Mouse (Mus musculus): ENCODE results near the gene Lonp2. TPM values are rescaled to one million over a fixed set of nuclear protein-coding genes. Genes with fewer than 3 reads are reported as not detected.

Lonp2 gene
- polyA plus RNA-seq, 1 experiment from 2014 or later: 76.8 TPM

DNA sequence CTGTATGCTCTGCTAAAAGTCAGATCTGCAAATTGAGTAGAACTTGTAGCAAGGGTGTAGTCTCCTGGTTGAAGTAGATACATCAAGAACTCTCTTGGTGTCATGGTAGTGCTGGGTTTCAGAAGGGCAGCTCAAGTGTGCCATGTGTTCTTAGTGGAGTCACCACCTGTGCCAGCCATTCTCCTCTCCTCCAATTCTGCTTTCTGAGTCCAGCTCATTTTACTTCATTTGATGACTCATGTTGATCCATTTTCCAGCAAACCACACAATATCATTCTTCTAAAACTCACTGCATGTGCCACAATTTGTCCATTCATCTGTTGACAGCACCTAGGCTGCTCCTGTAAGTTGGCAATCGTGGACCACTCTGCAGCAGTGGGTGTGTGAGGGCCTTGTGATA lies 68.3 kb downstream of the Lonp2 start:
- no peak overlapping the region for H3K9ac ChIP-seq (ENCODE audit: low read length)
- no peak for ATAC-seq (ENCODE audit: low FRiP score)
- WGBS: 97% methylated on average over 1 of the region's 1 CpGs
- H3K36me3 ChIP-seq (ENCODE audit: control insufficient read depth, insufficient read depth, low read length): no peaks in the 10 kb centered on the region
- no peaks in the 10 kb centered on the region for H3K4me1 ChIP-seq (ENCODE audit: control insufficient read depth, insufficient read depth, low read length)
- no peaks in the 10 kb centered on the region for H3K27me3 ChIP-seq (ENCODE audit: control insufficient read depth, insufficient read depth, low read length)
- no peak overlapping the region for H3K4me2 ChIP-seq
- no peak for DNase-seq (ENCODE audit: low spot score, missing footprints)
- H3K27ac ChIP-seq (ENCODE audit: low read depth, low read length): no peak overlapping the region
- H3K4me3 ChIP-seq (ENCODE audit: low read depth, low read length): no peak overlapping the region
- H3K9me3 ChIP-seq (ENCODE audit: control insufficient read depth, low read length): no peaks in the 10 kb centered on the region

DNA sequence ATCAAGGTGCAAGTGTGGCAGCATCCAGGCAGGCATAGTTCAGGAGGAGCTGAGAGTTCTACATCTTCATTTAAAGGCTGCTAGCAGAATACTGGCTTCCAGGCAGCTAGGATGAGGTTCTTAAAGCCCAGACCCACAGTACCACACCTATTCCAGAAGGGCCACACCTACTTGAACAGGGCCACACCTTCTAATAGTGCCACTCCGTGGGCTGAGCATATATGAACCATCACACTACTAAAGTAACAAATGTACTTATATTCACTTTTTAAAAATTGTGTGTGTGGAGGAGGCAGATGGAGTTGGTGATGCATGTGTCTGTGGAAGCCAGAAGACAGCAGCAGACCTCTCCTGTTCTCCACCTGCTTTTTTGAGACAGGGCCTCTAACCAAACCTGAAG lies 70.2 kb downstream of the Lonp2 start:
- 80% methylated on average over 1 of the region's 1 CpGs for WGBS
- Histone ChIP-seq H3K4me1 (ENCODE audit: control insufficient read depth, insufficient read depth, low read length) (no peaks in the 10 kb centered on the region), H3K9ac (ENCODE audit: low read length) (no peak overlapping the region), H3K36me3 (ENCODE audit: control insufficient read depth, insufficient read depth, low read length) (no peaks in the 10 kb centered on the region), H3K27ac (ENCODE audit: low read depth, low read length) (no peak overlapping the region), H3K4me3 (ENCODE audit: low read depth, low read length) (no peak overlapping the region), H3K4me2 (no peak overlapping the region), H3K9me3 (ENCODE audit: control insufficient read depth, low read length) (no peaks in the 10 kb centered on the region), H3K27me3 (ENCODE audit: control insufficient read depth, insufficient read depth, low read length) (no peaks in the 10 kb centered on the region)
- ATAC-seq (ENCODE audit: low FRiP score) (no peak), DNase-seq (ENCODE audit: low spot score, missing footprints) (no peak)

DNA sequence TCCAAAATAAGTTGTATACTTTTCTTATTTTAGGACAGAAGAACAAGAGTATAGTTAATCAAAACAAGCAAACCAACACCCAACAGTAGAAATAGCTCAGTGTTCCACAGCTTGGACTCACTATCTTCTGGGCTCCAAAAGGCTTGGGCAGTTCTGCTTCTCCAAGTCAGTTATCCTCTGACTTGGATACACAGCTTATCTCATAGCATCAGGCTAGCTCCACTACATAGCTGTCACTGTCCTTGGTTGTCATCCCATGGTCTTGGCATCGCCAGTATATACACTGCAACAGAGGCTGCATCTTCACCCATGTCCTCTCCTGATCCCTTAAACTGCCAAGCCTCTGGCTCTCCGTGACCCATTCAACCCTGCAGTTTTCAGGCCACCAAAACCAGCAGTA lies 71.9 kb downstream of the Lonp2 start:
- H3K9me3 ChIP-seq (ENCODE audit: control insufficient read depth, low read length): no peaks in the 10 kb centered on the region
- DNase-seq (ENCODE audit: low spot score, missing footprints): no peak
- WGBS: 91% methylated on average over 2 of the region's 2 CpGs

DNA sequence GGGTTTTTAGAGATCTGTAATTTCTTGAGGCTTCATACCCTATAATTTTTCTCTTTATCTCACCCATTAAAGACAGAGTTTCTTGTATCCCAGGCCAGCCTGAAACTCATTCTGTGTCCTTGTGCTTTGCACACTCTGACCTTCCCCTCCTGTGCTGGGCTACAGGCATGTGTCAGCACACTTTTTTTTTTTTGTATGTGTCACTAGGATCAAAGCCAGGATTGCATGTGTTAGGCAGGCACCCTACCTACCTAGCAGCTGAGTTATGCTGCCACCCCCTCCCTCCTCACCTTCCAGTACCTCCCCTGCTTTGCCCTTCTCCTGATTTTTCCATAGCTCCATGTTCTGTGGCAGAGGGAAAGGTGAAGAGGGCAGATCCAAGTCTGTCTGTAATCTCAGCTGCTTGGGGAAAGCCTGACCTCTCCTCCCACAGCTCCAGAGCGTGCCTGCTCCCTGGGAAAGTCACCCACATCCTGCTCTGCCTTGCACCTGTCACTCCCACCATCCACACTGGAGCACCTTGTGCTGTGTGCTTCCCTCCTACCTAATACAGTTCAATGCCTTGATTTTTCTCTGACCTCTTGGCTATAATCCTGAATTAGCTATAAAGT lies 75.1 kb downstream of the Lonp2 start:
- Histone ChIP-seq H3K27me3 (ENCODE audit: control insufficient read depth, insufficient read depth, low read length) (no peaks in the 10 kb centered on the region), H3K4me3 (ENCODE audit: low read depth, low read length) (no peak overlapping the region), H3K9ac (ENCODE audit: low read length) (no peak overlapping the region), H3K27ac (ENCODE audit: low read depth, low read length) (no peak overlapping the region), H3K36me3 (ENCODE audit: control insufficient read depth, insufficient read depth, low read length) (no peaks in the 10 kb centered on the region), H3K4me2 (no peak overlapping the region), H3K4me1 (ENCODE audit: control insufficient read depth, insufficient read depth, low read length) (no peaks in the 10 kb centered on the region), H3K9me3 (ENCODE audit: control insufficient read depth, low read length) (no peaks in the 10 kb centered on the region)
- no peak for DNase-seq (ENCODE audit: low spot score, missing footprints)
- WGBS: 65% methylated on average over 1 of the region's 1 CpGs
- no peak for ATAC-seq (ENCODE audit: low FRiP score)

More for the DNA sequence above, 71.9 kb downstream of the Lonp2 start:
- no peaks in the 10 kb centered on the region for H3K4me1 ChIP-seq (ENCODE audit: control insufficient read depth, insufficient read depth, low read length)
- no peaks in the 10 kb centered on the region for H3K27me3 ChIP-seq (ENCODE audit: control insufficient read depth, insufficient read depth, low read length)
- no peak overlapping the region for H3K27ac ChIP-seq (ENCODE audit: low read depth, low read length)
- H3K36me3 ChIP-seq (ENCODE audit: control insufficient read depth, insufficient read depth, low read length): no peaks in the 10 kb centered on the region
- no peak for ATAC-seq (ENCODE audit: low FRiP score)
- no peak overlapping the region for H3K9ac ChIP-seq (ENCODE audit: low read length)
- no peak overlapping the region for H3K4me2 ChIP-seq
- no peak overlapping the region for H3K4me3 ChIP-seq (ENCODE audit: low read depth, low read length)

DNA sequence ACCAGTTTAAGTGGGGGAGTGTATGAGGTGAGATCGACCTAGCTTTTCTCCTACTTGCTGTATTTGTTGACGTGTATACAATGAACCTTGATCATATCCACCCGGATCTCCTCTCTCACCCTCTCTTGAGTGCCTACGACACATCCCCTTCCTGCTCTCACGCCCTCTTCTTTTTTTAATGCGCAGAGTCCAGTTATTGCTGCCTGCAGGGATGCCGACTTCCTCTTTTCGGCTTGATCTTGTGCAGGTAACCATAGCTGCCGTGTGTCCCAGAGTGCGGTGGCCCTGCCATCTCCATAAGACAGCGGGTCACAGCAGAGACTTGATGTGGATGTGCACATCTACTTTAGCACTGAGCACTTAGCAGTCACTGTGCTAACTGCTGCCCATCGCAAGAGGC lies 75.6 kb downstream of the Lonp2 start:
- Histone ChIP-seq H3K9me3 (ENCODE audit: control insufficient read depth, low read length) (no peaks in the 10 kb centered on the region), H3K27ac (ENCODE audit: low read depth, low read length) (no peak overlapping the region), H3K9ac (ENCODE audit: low read length) (no peak overlapping the region), H3K4me2 (no peak overlapping the region), H3K4me1 (ENCODE audit: control insufficient read depth, insufficient read depth, low read length) (no peaks in the 10 kb centered on the region), H3K36me3 (ENCODE audit: control insufficient read depth, insufficient read depth, low read length) (no peaks in the 10 kb centered on the region), H3K27me3 (ENCODE audit: control insufficient read depth, insufficient read depth, low read length) (no peaks in the 10 kb centered on the region), H3K4me3 (ENCODE audit: low read depth, low read length) (no peak overlapping the region)
- DNase-seq (ENCODE audit: low spot score, missing footprints) (no peak), ATAC-seq (ENCODE audit: low FRiP score) (no peak)
- 92% methylated on average over 12 of the region's 12 CpGs for WGBS

DNA sequence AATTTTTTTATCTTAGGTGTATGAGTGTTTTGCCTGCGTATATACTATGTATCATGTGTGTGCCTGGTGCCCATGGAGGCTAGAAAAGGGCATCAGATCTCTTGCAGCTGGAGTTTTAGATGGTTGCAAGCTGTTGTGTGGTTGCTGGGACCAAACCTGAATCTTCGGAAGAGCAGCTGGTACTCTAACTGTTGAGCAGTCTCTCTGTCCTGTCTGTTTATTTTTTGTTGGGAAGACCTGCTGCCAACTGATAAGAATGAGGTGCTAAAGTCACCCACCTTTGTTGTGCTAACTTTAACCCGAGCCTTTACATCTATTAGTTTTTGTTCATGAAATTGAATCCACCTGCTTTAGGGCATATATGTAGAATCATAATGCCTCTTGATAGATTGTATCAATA lies 78.6 kb downstream of the Lonp2 start:
- no peak overlapping the region for H3K4me3 ChIP-seq (ENCODE audit: low read depth, low read length)
- H3K9me3 ChIP-seq (ENCODE audit: control insufficient read depth, low read length): no peaks in the 10 kb centered on the region
- H3K4me2 ChIP-seq: no peak overlapping the region
- H3K9ac ChIP-seq (ENCODE audit: low read length): no peak overlapping the region
- no peaks in the 10 kb centered on the region for H3K4me1 ChIP-seq (ENCODE audit: control insufficient read depth, insufficient read depth, low read length)
- no peaks in the 10 kb centered on the region for H3K36me3 ChIP-seq (ENCODE audit: control insufficient read depth, insufficient read depth, low read length)
- WGBS: 87% methylated on average over 3 of the region's 3 CpGs
- ATAC-seq (ENCODE audit: low FRiP score): no peak
- no peak for DNase-seq (ENCODE audit: low spot score, missing footprints)
- H3K27me3 ChIP-seq (ENCODE audit: control insufficient read depth, insufficient read depth, low read length): no peaks in the 10 kb centered on the region
- no peak overlapping the region for H3K27ac ChIP-seq (ENCODE audit: low read depth, low read length)

DNA sequence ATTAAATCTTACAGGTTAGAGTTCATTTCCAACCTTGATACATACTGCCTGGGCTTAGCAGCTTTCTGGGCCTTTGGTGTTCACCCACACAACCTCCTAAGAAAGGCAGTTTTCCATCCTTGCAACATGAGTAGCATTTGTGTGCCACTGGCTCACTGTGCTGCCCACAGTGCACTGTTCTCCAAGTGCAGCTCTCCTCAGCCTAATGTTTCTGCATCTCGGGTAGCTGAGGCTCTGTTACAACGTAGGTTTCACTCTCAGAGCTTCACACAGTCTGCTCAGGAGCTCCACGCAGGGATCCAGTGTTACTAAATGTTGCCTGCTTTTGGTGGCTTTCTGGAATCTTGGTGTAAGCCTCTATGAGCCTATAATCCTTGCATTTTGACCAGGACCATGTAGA lies 81.5 kb downstream of the Lonp2 start:
- H3K4me3 ChIP-seq (ENCODE audit: low read depth, low read length): no peak overlapping the region
- DNase-seq (ENCODE audit: low spot score, missing footprints) (peak; percentile 37), ATAC-seq (ENCODE audit: low FRiP score) (no peak)
- no peaks in the 10 kb centered on the region for H3K9me3 ChIP-seq (ENCODE audit: control insufficient read depth, low read length)
- no peak overlapping the region for H3K9ac ChIP-seq (ENCODE audit: low read length)
- H3K4me2 ChIP-seq: no peak overlapping the region
- H3K36me3 ChIP-seq (ENCODE audit: control insufficient read depth, insufficient read depth, low read length): no peaks in the 10 kb centered on the region
- H3K27ac ChIP-seq (ENCODE audit: low read depth, low read length): no peak overlapping the region
- H3K4me1 ChIP-seq (ENCODE audit: control insufficient read depth, insufficient read depth, low read length): no peaks in the 10 kb centered on the region
- WGBS: 74% methylated on average over 3 of the region's 3 CpGs
- no peaks in the 10 kb centered on the region for H3K27me3 ChIP-seq (ENCODE audit: control insufficient read depth, insufficient read depth, low read length)

DNA sequence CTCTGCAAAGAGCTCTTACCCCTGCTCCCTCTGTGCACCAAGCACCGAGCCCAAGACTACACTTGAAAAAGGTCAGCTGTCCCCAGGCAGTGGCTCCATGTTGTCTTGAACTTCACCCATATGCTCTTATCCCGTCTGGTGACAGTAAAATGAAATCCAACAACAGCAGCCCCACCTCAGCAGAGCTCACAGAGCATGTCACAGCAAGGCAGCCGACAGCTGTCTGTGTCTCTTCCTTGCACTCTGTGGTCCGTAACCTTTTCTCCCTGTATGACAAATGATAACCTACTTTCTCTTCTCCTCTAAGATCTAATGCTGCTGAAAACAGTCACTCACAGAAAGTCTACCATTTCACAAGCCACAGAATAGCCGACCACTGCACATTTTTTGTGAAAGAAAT lies 82.9 kb downstream of the Lonp2 start:
- Histone ChIP-seq H3K9ac (ENCODE audit: low read length) (no peak overlapping the region), H3K27ac (ENCODE audit: low read depth, low read length) (no peak overlapping the region), H3K36me3 (ENCODE audit: control insufficient read depth, insufficient read depth, low read length) (no peaks in the 10 kb centered on the region), H3K4me1 (ENCODE audit: control insufficient read depth, insufficient read depth, low read length) (no peaks in the 10 kb centered on the region), H3K4me3 (ENCODE audit: low read depth, low read length) (no peak overlapping the region), H3K4me2 (no peak overlapping the region), H3K9me3 (ENCODE audit: control insufficient read depth, low read length) (no peaks in the 10 kb centered on the region), H3K27me3 (ENCODE audit: control insufficient read depth, insufficient read depth, low read length) (no peaks in the 10 kb centered on the region)
- ATAC-seq (ENCODE audit: low FRiP score): no peak
- 89% methylated on average over 5 of the region's 5 CpGs for WGBS
- no peak for DNase-seq (ENCODE audit: low spot score, missing footprints)

DNA sequence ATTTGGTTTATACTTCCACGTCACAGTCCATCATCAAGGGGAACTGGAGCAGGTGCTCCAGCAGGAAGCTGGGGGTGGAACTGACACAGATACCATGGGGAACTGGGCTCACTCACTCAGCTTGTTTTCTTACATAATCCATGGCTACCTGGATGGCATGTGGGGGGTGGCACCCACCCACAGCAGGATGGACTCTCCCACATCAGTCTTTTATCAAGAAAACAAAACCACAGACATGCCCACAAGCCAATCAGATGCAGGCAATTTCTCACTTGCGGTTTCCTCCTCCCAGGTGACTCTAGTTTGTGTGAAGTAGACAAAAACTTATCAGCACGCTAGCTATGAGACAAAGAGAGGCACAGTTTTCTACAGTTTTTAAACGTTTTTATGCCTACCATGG lies 84.0 kb downstream of the Lonp2 start:
- H3K9me3 ChIP-seq (ENCODE audit: control insufficient read depth, low read length): no peaks in the 10 kb centered on the region
- ATAC-seq (ENCODE audit: low FRiP score): no peak
- 77% methylated on average over 4 of the region's 4 CpGs for WGBS

DNA sequence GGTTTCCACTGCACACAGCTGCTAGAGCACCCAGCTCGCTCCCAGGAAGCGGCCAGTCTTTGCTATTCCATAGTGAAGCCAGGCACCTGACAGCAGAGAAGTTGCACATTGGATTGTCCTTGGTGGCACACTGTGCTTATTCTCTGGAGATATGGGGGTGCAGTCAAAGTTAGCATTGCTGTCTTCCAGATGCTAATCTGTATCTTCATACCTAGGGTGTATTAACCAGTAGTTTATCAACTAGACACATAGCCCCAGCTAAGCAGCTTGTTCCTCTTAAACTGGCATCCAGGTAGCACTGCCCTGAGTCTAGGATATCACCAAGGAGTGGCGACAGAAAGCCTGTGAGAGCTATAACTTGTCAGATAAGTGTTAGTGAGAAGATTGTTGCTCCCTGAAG lies 88.8 kb downstream of the Lonp2 start:
- no peaks in the 10 kb centered on the region for H3K36me3 ChIP-seq (ENCODE audit: control insufficient read depth, insufficient read depth, low read length)
- no peak overlapping the region for H3K4me3 ChIP-seq (ENCODE audit: low read depth, low read length)
- H3K9ac ChIP-seq (ENCODE audit: low read length): no peak overlapping the region
- WGBS: 97% methylated on average over 3 of the region's 3 CpGs
- H3K27me3 ChIP-seq (ENCODE audit: control insufficient read depth, insufficient read depth, low read length): no peaks in the 10 kb centered on the region
- H3K4me2 ChIP-seq: no peak overlapping the region
- no peak for ATAC-seq (ENCODE audit: low FRiP score)
- peaks cover 7% of the 10 kb centered on the region for H3K4me1 ChIP-seq (ENCODE audit: control insufficient read depth, insufficient read depth, low read length)
- no peaks in the 10 kb centered on the region for H3K9me3 ChIP-seq (ENCODE audit: control insufficient read depth, low read length)
- no peak overlapping the region for H3K27ac ChIP-seq (ENCODE audit: low read depth, low read length)
- DNase-seq (ENCODE audit: low spot score, missing footprints): no peak

More for the DNA sequence above, 84.0 kb downstream of the Lonp2 start:
- H3K9ac ChIP-seq (ENCODE audit: low read length): no peak overlapping the region
- H3K36me3 ChIP-seq (ENCODE audit: control insufficient read depth, insufficient read depth, low read length): no peaks in the 10 kb centered on the region
- H3K27me3 ChIP-seq (ENCODE audit: control insufficient read depth, insufficient read depth, low read length): no peaks in the 10 kb centered on the region
- H3K4me1 ChIP-seq (ENCODE audit: control insufficient read depth, insufficient read depth, low read length): no peaks in the 10 kb centered on the region
- H3K27ac ChIP-seq (ENCODE audit: low read depth, low read length): no peak overlapping the region
- DNase-seq (ENCODE audit: low spot score, missing footprints): no peak
- H3K4me3 ChIP-seq (ENCODE audit: low read depth, low read length): no peak overlapping the region
- no peak overlapping the region for H3K4me2 ChIP-seq
